Mouse (Mus musculus) layer of hippocampus, postnatal 14 days (tissue): ENCODE data around the gene Cchcr1. TPM values are rescaled to one million over a fixed set of nuclear protein-coding genes. Genes with fewer than 3 reads are reported as not detected.
"Not testable (repeated sequence)": the region's sequence is repeated elsewhere in the genome, so short reads cannot be mapped to it uniquely, and the experiment has no call there.

Source experiments
- DNase-seq, 2 experiments: peaks; one replicate each; pipeline ENCODE4 v3.0.0; 2021 to 2022; ENCODE audit warnings: low spot score in 2 of 2, mixed read lengths in 1 of 2
- long read RNA-seq, 2 experiments: library from polyadenylated mRNA; stranded (forward); transcript quantifications; one replicate each; pipeline ENCODE4 v2.0.0; 2021
- total RNA-seq, 2 experiments: library from RNA; stranded (reverse); gene quantifications; 2 replicates each; pipeline ENCODE4 v1.2.3; 2021

Cchcr1 gene
- total RNA-seq, result 1 to 10 TPM; 6.1 to 6.5 TPM
- long read RNA-seq, experiment 1, partial matches to known transcripts, result 2 of 4 reads
- long read RNA-seq, experiment 1, other reads (novel, unspliced or antisense), result 2 of 4 reads
- long read RNA-seq, experiment 2, partial matches to known transcripts, result 3 of 7 reads
- long read RNA-seq, experiment 2, other reads (novel, unspliced or antisense), result 2 of 7 reads

GRCm38 (mm10) chr17:35516652-35517500 is at the start of gene Cchcr1, which contains the start of gene Tcf19:
Gene Cchcr1, plus strand, starts transcription at chr17:35517100.
Gene Tcf19, minus strand, starts transcription at chr17:35516824.
- DNase-seq, result peak; percentile 88 to 95

GRCm38 (mm10) chr17:35468936-35469335 is 48.0 kb upstream of the Cchcr1 start:
- not testable (repeated sequence) for DNase-seq

GRCm38 (mm10) chr17:35469842-35470751 is 46.8 kb upstream of the Cchcr1 start, which contains the start of gene H2-Q10:
Gene H2-Q10, plus strand, starts transcription at chr17:35470089.
- no peak for DNase-seq

- DNase-seq, result peak; percentile 41 to 45
These were observed 32.8 kb upstream of the Cchcr1 start for GRCm38 (mm10) chr17:35484066-35484465.

- no peak for DNase-seq
These were observed 31.2 kb upstream of the Cchcr1 start for GRCm38 (mm10) chr17:35485702-35486101.

GRCm38 (mm10) chr17:35486726-35487125 is 30.2 kb upstream of the Cchcr1 start:
- no peak for DNase-seq

- no peak for DNase-seq
These were observed 28.9 kb upstream of the Cchcr1 start for GRCm38 (mm10) chr17:35488041-35488440.

GRCm38 (mm10) chr17:35490320-35490719 is 26.6 kb upstream of the Cchcr1 start:
- DNase-seq, result no peak

- no peak for DNase-seq
These were observed 19.8 kb upstream of the Cchcr1 start for GRCm38 (mm10) chr17:35497124-35497523.

- no peak for DNase-seq
These were observed 14.7 kb upstream of the Cchcr1 start for GRCm38 (mm10) chr17:35502226-35502625.

- DNase-seq, result no peak
These were observed 14.1 kb upstream of the Cchcr1 start for GRCm38 (mm10) chr17:35502762-35503161.

- no peak for DNase-seq
These were observed 13.1 kb upstream of the Cchcr1 start for GRCm38 (mm10) chr17:35503849-35504248.

- DNase-seq, result no peak
These were observed 12.0 kb upstream of the Cchcr1 start for GRCm38 (mm10) chr17:35504628-35505481.

- no peak for DNase-seq
These were observed 11.1 kb upstream of the Cchcr1 start, which contains the start of gene Pou5f1 for GRCm38 (mm10) chr17:35505776-35506175. Gene Pou5f1, plus strand, starts transcription at chr17:35506018.

- DNase-seq, result no peak
These were observed 10.0 kb upstream of the Cchcr1 start for GRCm38 (mm10) chr17:35506881-35507280.

- DNase-seq, result no peak
These were observed 9.2 kb upstream of the Cchcr1 start for GRCm38 (mm10) chr17:35507556-35508260.

GRCm38 (mm10) chr17:35508279-35508678 is 8.6 kb upstream of the Cchcr1 start:
- not testable (repeated sequence) for DNase-seq

- no peak for DNase-seq
These were observed 7.6 kb upstream of the Cchcr1 start for GRCm38 (mm10) chr17:35509284-35509683.

GRCm38 (mm10) chr17:35512916-35513626 is 3.8 kb upstream of the Cchcr1 start:
- no peak for DNase-seq
